ENCODE assay signal across 8 mouse cellular contexts in genomic region chr14:124675142-124675653, GRCm38 (mm10). TPM values are rescaled to one million over a fixed set of nuclear protein-coding genes. Genes with fewer than 3 reads are reported as not detected.
DNase-seq lines count a peak whose midpoint lies in the region; ATAC-seq and TF ChIP-seq lines count a peak whose summit lies in the region.

No protein-coding gene starts in this region.

- H3K4me2 ChIP-seq in forebrain, embryonic 14.5 days (ENCODE audit: low read length): peak overlapping the region; percentile 90

- peak; percentile 35 for ATAC-seq in forebrain, embryonic 14.5 days

- no peaks in the 10 kb centered on the region for H3K9me3 ChIP-seq in forebrain, embryonic 14.5 days (replicated peaks; ENCODE audit: control insufficient read depth, low read length)
- no peaks in the 10 kb centered on the region for H3K9me3 ChIP-seq in midbrain, embryonic 10.5 days (replicated peaks)

- no peak for TF ChIP-seq POLR2A in thymus, adult 2 months (IDR thresholded peaks at IDR 0.05; ENCODE audit: control insufficient read depth, extremely low read depth, insufficient read depth, low read length, poor library complexity)

- H3K9ac ChIP-seq in forebrain, embryonic 14.5 days (ENCODE audit: low read length): peak overlapping the region; percentile 70

- intact Hi-C loops in gastrocnemius, adult 2 months (cut with DNase I): no loop called here

- under 1% methylated on average over 21 of the region's 21 CpGs for WGBS in forebrain, embryonic 14.5 days
- 2% methylated on average over 21 of the region's 21 CpGs for WGBS in midbrain, embryonic 10.5 days
- WGBS in thymus, adult 2 months: 9% methylated on average over 21 of the region's 21 CpGs

- H3K4me1 ChIP-seq in forebrain, embryonic 14.5 days (ENCODE audit: control insufficient read depth, insufficient read depth, low read length): peaks cover 10% of the 10 kb centered on the region
- H3K4me1 ChIP-seq in midbrain, embryonic 10.5 days: peaks cover 52% of the 10 kb centered on the region
- H3K4me1 ChIP-seq in thymus, adult 2 months (replicated peaks; ENCODE audit: control insufficient read depth, insufficient read depth, low read length): no peaks in the 10 kb centered on the region

- TF ChIP-seq CTCF in gastrocnemius, adult 2 months (IDR thresholded peaks at IDR 0.05): no peak
- TF ChIP-seq CTCF in thymus, adult 2 months (IDR thresholded peaks at IDR 0.05; ENCODE audit: borderline replicate concordance, control insufficient read depth, extremely low read depth, insufficient read depth, low read length, poor library complexity): no peak

- H3K36me3 ChIP-seq in forebrain, embryonic 14.5 days (ENCODE audit: control insufficient read depth, insufficient read depth, low read length): no peaks in the 10 kb centered on the region
- no peaks in the 10 kb centered on the region for H3K36me3 ChIP-seq in midbrain, embryonic 10.5 days
- no peaks in the 10 kb centered on the region for H3K36me3 ChIP-seq in thymus, adult 2 months (ENCODE audit: control insufficient read depth, insufficient read depth, low read length)

- DNase-seq in gastrocnemius, adult 2 months: no peak
- DNase-seq in gastrocnemius, postnatal 10 days: no peak
- peak; percentile 79 for DNase-seq in brain, adult 2 months (ENCODE audit: low read depth, low spot score)
- peak; percentile 28 for DNase-seq in forebrain, embryonic 14.5 days (ENCODE audit: low spot score)
- peak; percentile 28 to 29 for DNase-seq in layer of hippocampus, adult 8-10 months (ENCODE audit: low spot score in 2 of 2)
- DNase-seq in midbrain, embryonic 10.5 days (ENCODE audit: low spot score): peak; percentile 54
- DNase-seq in spleen, adult 12 weeks (ENCODE audit: low spot score): no peak
- no peak for DNase-seq in thymus, adult 2 months

- H3K4me3 ChIP-seq in gastrocnemius, adult 2 months: 0 out of 2 replicates have a peak overlapping the region, but pooled peaks have one; percentile 5
- H3K4me3 ChIP-seq in forebrain, embryonic 14.5 days (ENCODE audit: low read depth, low read length): peak overlapping the region; percentile 42
- H3K4me3 ChIP-seq in midbrain, embryonic 10.5 days: peak overlapping the region; percentile 69
- H3K4me3 ChIP-seq in thymus, adult 2 months (ENCODE audit: control insufficient read depth, insufficient read depth, low read length): no peak overlapping the region

- no peak overlapping the region for H3K27ac ChIP-seq in gastrocnemius, adult 2 months
- H3K27ac ChIP-seq in forebrain, embryonic 14.5 days (ENCODE audit: low read depth, low read length): no peak overlapping the region
- H3K27ac ChIP-seq in midbrain, embryonic 10.5 days (replicated peaks): peak overlapping the region; percentile 85
- H3K27ac ChIP-seq in thymus, adult 2 months (ENCODE audit: control insufficient read depth, insufficient read depth, low read length): no peak overlapping the region

- H3K27me3 ChIP-seq in forebrain, embryonic 14.5 days (replicated peaks; ENCODE audit: control insufficient read depth, insufficient read depth, low read length): no peaks in the 10 kb centered on the region
- H3K27me3 ChIP-seq in midbrain, embryonic 10.5 days (ENCODE audit: low read depth, poor library complexity, severe bottlenecking): no peaks in the 10 kb centered on the region; the same call in 1 of the 2 replicates
- no peaks in the 10 kb centered on the region for H3K27me3 ChIP-seq in thymus, adult 2 months (ENCODE audit: control insufficient read depth, insufficient read depth, low read length)

RNA-seq across cellular contexts. Expression of gene Fgf14, which starts 1.7 kb away (rescaled TPM):
- total RNA-seq in gastrocnemius, adult 2 months (2021): not detected
- under 1 TPM; 0.11 to 0.12 TPM for total RNA-seq in gastrocnemius, postnatal 10 days (2021)
- 18.9 and 27.6 TPM in 2 replicates for polyA plus RNA-seq in forebrain, embryonic 14.5 days (2014; fragmentation: Nextera tagmentation; extraction: Ambion mirVana)
- total RNA-seq in layer of hippocampus, adult 8-10 months (2022): 10 to 100 TPM; 34.3 to 40.2 (median 36.7) TPM
- 6.5 and 8.8 TPM in 2 replicates for polyA plus RNA-seq in midbrain, embryonic 10.5 days (2016; fragmentation: Nextera tagmentation; extraction: Ambion mirVana)
- 3.5 and 4.5 TPM in 2 replicates for polyA plus RNA-seq in thymus, adult 2 months (2012; rRNA removed)

Comparison
In these comparisons a context has a peak if more than half of its experiments do, and no peak if none do; other contexts are left out.
1. DNase-seq: peak in brain, adult 2 months (single experiment), forebrain, embryonic 14.5 days (single experiment), layer of hippocampus, adult 8-10 months (2 of 2) and midbrain, embryonic 10.5 days (single experiment); none in gastrocnemius, adult 2 months (single experiment), gastrocnemius, postnatal 10 days (single experiment), spleen, adult 12 weeks (single experiment) and thymus, adult 2 months (single experiment).
2. RNA of gene Fgf14, which starts 1.7 kb away (total RNA-seq): 34.3 to 40.2 TPM in layer of hippocampus, adult 8-10 months; 0.11 to 0.12 TPM in gastrocnemius, postnatal 10 days and not detected in gastrocnemius, adult 2 months; every median in the first group is over 10 times any median in the second.